Mouse (Mus musculus) ES-E14 (cell line): ENCODE data around the gene Rundc1. TPM values are rescaled to one million over a fixed set of nuclear protein-coding genes. Genes with fewer than 3 reads are reported as not detected.
"Not testable (repeated sequence)": the region's sequence is repeated elsewhere in the genome, so short reads cannot be mapped to it uniquely, and the experiment has no call there.

ENCODE experiments used
- DNase-seq: peaks from one replicate; pipeline ENCODE4 v3.0.0-alpha.2; 2013; ENCODE audit warnings: low read depth, low spot score
- H3K27ac ChIP-seq: 2 replicates; pipeline ENCODE4 v1.5.1; 2012; ENCODE audit warnings: low read depth, mild to moderate bottlenecking, low read length, moderate library complexity, mixed read lengths; ENCODE audit not compliant: poor library complexity, insufficient read depth, severe bottlenecking
- H3K36me3 ChIP-seq: 2 replicates; pipeline ENCODE4 v1.6.1; 2012; ENCODE audit warnings: mild to moderate bottlenecking, low read length, moderate library complexity, mixed read lengths; ENCODE audit not compliant: control insufficient read depth, poor library complexity, insufficient read depth, severe bottlenecking
- H3K4me1 ChIP-seq, 2 experiments: fragments of 150-350 bp in 1 of 2; sonication (generic) in 1 of 2; 2 replicates each; pipeline ENCODE4 v1.6.1; 2012; ENCODE audit warnings: low read length in 2 of 2, mild to moderate bottlenecking in 1 of 2, mixed read lengths in 1 of 2; ENCODE audit not compliant: control insufficient read depth in 2 of 2, insufficient read depth in 2 of 2, poor library complexity in 1 of 2
- H3K4me3 ChIP-seq, 2 experiments: fragments of 150-350 bp in 1 of 2; sonication (generic) in 1 of 2; 2 replicates each; pipeline ENCODE4 v1.5.1; 2012; ENCODE audit warnings: low read length in 2 of 2, low read depth in 1 of 2, mild to moderate bottlenecking in 1 of 2, mixed read lengths in 1 of 2; ENCODE audit not compliant: insufficient read depth in 1 of 2, poor library complexity in 1 of 2, severe bottlenecking in 1 of 2
- H3K9ac ChIP-seq: 2 replicates; pipeline ENCODE4 v1.6.1; 2012; ENCODE audit warnings: low read depth, mild to moderate bottlenecking, low read length, mixed read lengths; ENCODE audit not compliant: poor library complexity, insufficient read depth, severe bottlenecking
- H3K9me3 ChIP-seq: fragments of 150-350 bp; sonication (generic); 2 replicates; pipeline ENCODE4 v1.6.1; 2012; ENCODE audit warnings: low read depth, mild to moderate bottlenecking, low read length; ENCODE audit not compliant: control insufficient read depth, insufficient read depth
- CHD2 ChIP-seq: IDR thresholded peaks from 2 replicates; pipeline ENCODE4 v1.6.1; 2014; ENCODE audit warnings: mild to moderate bottlenecking, low read depth, low read length, inconsistent platforms
- HCFC1 ChIP-seq: IDR thresholded peaks from 2 replicates; pipeline ENCODE4 v1.6.1; 2012; ENCODE audit warnings: low read length, inconsistent platforms, borderline replicate concordance; ENCODE audit not compliant: insufficient read depth
- MAFK ChIP-seq: IDR thresholded peaks from 2 replicates; pipeline ENCODE4 v1.6.1; 2014; ENCODE audit warnings: mild to moderate bottlenecking, low read depth, low read length, inconsistent platforms; ENCODE audit not compliant: insufficient read depth
- ZC3H11A ChIP-seq: IDR thresholded peaks from 2 replicates; pipeline ENCODE4 v1.6.1; 2012; ENCODE audit warnings: low read depth, mild to moderate bottlenecking, inconsistent platforms, low read length, borderline replicate concordance
- ZNF384 ChIP-seq: IDR thresholded peaks from 2 replicates; pipeline ENCODE4 v1.6.1; 2012; ENCODE audit warnings: low read depth, low read length, inconsistent platforms
- in situ Hi-C, 2 experiments: fragments of 600-800 bp; cut with MboI; formaldehyde crosslinking; loops; one replicate each; pipeline ENCODE4 v1.15.1; 2025; ENCODE audit warnings: low sequenced_read_pairs in 2 of 2, inconsistent platforms in 1 of 2; ENCODE audit not compliant: unreplicated experiment in 2 of 2
- total RNA-seq: library from RNA; depleted of rRNA; stranded (reverse); fragments of 300-350 nt; gene quantifications from 2 replicates; pipeline ENCODE4 v1.2.3, GENCODE M21; 2012

Rundc1 gene
- total RNA-seq, 1 experiment, result 6.9 TPM

DNA sequence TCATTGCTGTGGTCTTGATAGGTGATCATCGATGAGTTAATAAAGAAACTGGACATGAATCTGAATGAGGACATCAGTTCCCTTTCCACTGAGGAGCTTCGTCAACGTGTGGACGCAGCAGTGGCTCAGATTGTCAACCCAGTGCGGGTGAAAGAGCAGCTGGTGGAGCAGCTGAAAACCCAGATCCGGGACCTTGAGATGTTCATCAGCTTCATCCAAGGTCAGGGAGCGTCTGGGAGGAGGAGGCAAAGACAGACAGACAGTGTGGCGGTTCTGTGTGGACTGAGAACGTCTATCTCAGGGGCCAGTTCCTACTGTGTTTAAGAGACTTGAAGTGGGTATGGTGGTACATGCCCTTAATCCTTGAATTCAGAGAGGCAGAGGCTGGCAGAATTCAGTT is 6.4 kb downstream of the Rundc1 start:
- Histone ChIP-seq H3K4me1 (peaks cover 7 to 8% of the 10 kb centered on the region in 2 experiments; a peak in 3 of 4 replicates), H3K27ac (no peak overlapping the region), H3K9me3 (no peaks in the 10 kb centered on the region), H3K4me3 (no peak overlapping the region), H3K9ac (no peak overlapping the region), H3K36me3 (peaks cover 18% of the 10 kb centered on the region)
- TF ChIP-seq MAFK (no peak), CHD2 (no peak), ZC3H11A (no peak), HCFC1 (no peak), ZNF384 (no peak)
- DNase-seq, result no peak
- in situ Hi-C loops, result no loop called here

DNA sequence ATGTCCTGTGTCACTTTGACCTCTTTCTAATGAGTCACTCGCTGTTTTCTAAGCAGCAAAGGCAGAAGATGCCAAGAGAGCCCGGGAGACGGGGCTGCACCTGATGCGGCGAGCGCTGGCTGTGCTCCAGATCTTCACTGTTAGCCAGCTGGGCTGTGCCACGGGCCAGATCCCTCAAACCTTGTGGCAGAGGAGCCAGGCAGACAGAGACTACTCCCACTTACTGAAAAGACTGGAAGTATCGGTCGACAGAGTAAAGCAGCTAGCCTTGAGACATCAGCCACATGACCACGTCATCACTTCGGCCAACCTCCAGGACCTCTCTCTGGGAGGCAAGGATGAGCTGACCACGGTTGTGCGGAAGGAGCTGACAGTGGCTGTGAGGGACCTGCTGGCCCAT is 8.5 kb downstream of the Rundc1 start:
- no peak for DNase-seq
- in situ Hi-C loops, result no loop called here
- H3K4me1 ChIP-seq, result peaks cover 7 to 13% of the 10 kb centered on the region in 2 experiments
- H3K9ac ChIP-seq, result no peak overlapping the region
- H3K27ac ChIP-seq, result no peak overlapping the region
- TF ChIP-seq ZC3H11A (no peak), CHD2 (no peak), MAFK (no peak)
- H3K9me3 ChIP-seq, result no peaks in the 10 kb centered on the region
- no peak overlapping the region for H3K4me3 ChIP-seq
- H3K36me3 ChIP-seq, result peaks cover 18% of the 10 kb centered on the region

GRCm38 (mm10) chr11:101435831-101436230 is 10.9 kb downstream of the Rundc1 start:
- no peak for DNase-seq
- no peak for TF ChIP-seq ZNF384
- TF ChIP-seq HCFC1, result no peak
- TF ChIP-seq MAFK, result no peak
- no peak for TF ChIP-seq ZC3H11A
- no peak for TF ChIP-seq CHD2
- H3K9me3 ChIP-seq, result no peaks in the 10 kb centered on the region
- in situ Hi-C loops, result no loop called here
- H3K4me3 ChIP-seq, result no peak overlapping the region
- H3K4me1 ChIP-seq, result peaks cover 5 to 13% of the 10 kb centered on the region in 2 experiments; a peak in 3 of 4 replicates
- H3K36me3 ChIP-seq, result peaks cover 15% of the 10 kb centered on the region
- H3K27ac ChIP-seq, result no peak overlapping the region
- no peak overlapping the region for H3K9ac ChIP-seq

DNA sequence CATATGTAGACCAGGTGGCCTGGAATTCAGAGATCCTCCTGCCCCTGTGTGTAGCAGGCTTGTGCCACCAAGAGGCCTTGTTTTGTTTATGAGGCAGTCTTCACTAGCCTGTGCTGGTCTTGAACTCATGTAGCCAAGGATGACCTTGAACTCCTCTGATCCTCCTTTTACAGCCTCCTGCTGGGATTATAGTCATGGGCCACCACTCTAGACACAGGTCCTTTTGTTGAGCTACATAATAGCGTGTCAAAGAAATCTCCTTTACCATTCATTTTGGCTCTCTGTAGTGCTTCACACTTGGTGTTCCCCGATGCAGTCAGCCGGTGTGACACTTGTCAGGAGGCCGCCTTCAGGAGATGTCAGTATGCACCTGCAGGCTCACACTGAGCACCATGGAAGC is 12.0 kb downstream of the Rundc1 start:
- no peak for DNase-seq
- Histone ChIP-seq H3K4me3 (no peak overlapping the region), H3K9me3 (no peaks in the 10 kb centered on the region), H3K36me3 (peaks cover 9% of the 10 kb centered on the region), H3K4me1 (peaks cover 5 to 11% of the 10 kb centered on the region in 2 experiments; a peak in 3 of 4 replicates), H3K27ac (no peak overlapping the region), H3K9ac (no peak overlapping the region)
- TF ChIP-seq MAFK (no peak), ZC3H11A (no peak), ZNF384 (no peak), HCFC1 (no peak), CHD2 (no peak)
- in situ Hi-C loops, result no loop called here

- H3K36me3 ChIP-seq, in situ Hi-C loops, H3K9ac ChIP-seq, H3K27ac ChIP-seq, H3K4me3 ChIP-seq, DNase-seq, H3K9me3 ChIP-seq: not testable (repeated sequence)
- H3K4me1 ChIP-seq, result peaks cover 5 to 11% of the 10 kb centered on the region in 2 experiments; a peak in 3 of 4 replicates
Measured at GRCm38 (mm10) chr11:101438006-101438405, 13.1 kb downstream of the Rundc1 start.
